Mouse (Mus musculus) hindbrain, embryonic 16.5 days (tissue): ENCODE measurements around the gene Ifi35. TPM values are rescaled to one million over a fixed set of nuclear protein-coding genes. Genes with fewer than 3 reads are reported as not detected.
"Not testable (repeated sequence)": the region's sequence is repeated elsewhere in the genome, so short reads cannot be mapped to it uniquely, and the experiment has no call there.

Experiments
- ATAC-seq: fragments of 200-750 bp; cut with Nextera tagmentation; 2 replicates; pipeline ENCODE4 v1.8.0; 2017; ENCODE audit warnings: moderate TSS enrichment, moderate library complexity
- H3K27ac ChIP-seq: fragments of 300-500 bp; sonication (generic); 2 replicates; pipeline ENCODE4 v1.5.1; 2014; ENCODE audit warnings: low read depth, mild to moderate bottlenecking, control low read depth, low read length, moderate library complexity
- H3K27me3 ChIP-seq: fragments of 300-500 bp; sonication (generic); replicated peaks from 2 replicates; pipeline ENCODE4 v1.6.1; 2014; ENCODE audit warnings: low read length; ENCODE audit not compliant: control insufficient read depth, insufficient read depth
- H3K36me3 ChIP-seq: fragments of 300-500 bp; sonication (generic); 2 replicates; pipeline ENCODE4 v1.6.1; 2014; ENCODE audit warnings: mild to moderate bottlenecking, low read length, moderate library complexity, mixed read lengths; ENCODE audit not compliant: control insufficient read depth, insufficient read depth
- H3K4me1 ChIP-seq: fragments of 300-500 bp; sonication (generic); 2 replicates; pipeline ENCODE4 v1.6.1; 2014; ENCODE audit warnings: low read depth, low read length; ENCODE audit not compliant: control insufficient read depth, insufficient read depth
- H3K4me2 ChIP-seq: fragments of 300-500 bp; sonication (generic); 2 replicates; pipeline ENCODE4 v1.6.1; 2014; ENCODE audit warnings: mild to moderate bottlenecking, low read length, control low read depth, moderate library complexity
- H3K4me3 ChIP-seq: fragments of 300-500 bp; sonication (generic); 2 replicates; pipeline ENCODE4 v1.5.1; 2014; ENCODE audit warnings: mild to moderate bottlenecking, low read length, control low read depth, moderate library complexity
- H3K9ac ChIP-seq: fragments of 300-500 bp; sonication (generic); 2 replicates; pipeline ENCODE4 v1.6.1; 2014; ENCODE audit warnings: low read depth, mild to moderate bottlenecking, control low read depth, low read length, moderate library complexity
- H3K9me3 ChIP-seq: fragments of 300-500 bp; sonication (generic); 2 replicates; pipeline ENCODE4 v1.6.1; 2014; ENCODE audit warnings: mild to moderate bottlenecking, low read length, moderate library complexity; ENCODE audit not compliant: control insufficient read depth
- WGBS: fragments of 180-500 bp; shearing (Covaris S2); extraction: QIAGEN DNeasy Blood & Tissue Kit; methylation state at CpG from one replicate; pipeline ENCODE4 v1.1.7; 2014; 5-methylcytosine and 5-hydroxymethylcytosine counted together
- polyA plus RNA-seq: library from polyadenylated mRNA; unstranded; fragments of >200 nt; fragmentation: Nextera tagmentation; extraction: Ambion mirVana; gene quantifications from 2 replicates; pipeline ENCODE4 v1.2.1, GENCODE M21; 2015

Ifi35 gene
- polyA plus RNA-seq, 1 experiment from 2014 or later: 4.8 TPM

DNA sequence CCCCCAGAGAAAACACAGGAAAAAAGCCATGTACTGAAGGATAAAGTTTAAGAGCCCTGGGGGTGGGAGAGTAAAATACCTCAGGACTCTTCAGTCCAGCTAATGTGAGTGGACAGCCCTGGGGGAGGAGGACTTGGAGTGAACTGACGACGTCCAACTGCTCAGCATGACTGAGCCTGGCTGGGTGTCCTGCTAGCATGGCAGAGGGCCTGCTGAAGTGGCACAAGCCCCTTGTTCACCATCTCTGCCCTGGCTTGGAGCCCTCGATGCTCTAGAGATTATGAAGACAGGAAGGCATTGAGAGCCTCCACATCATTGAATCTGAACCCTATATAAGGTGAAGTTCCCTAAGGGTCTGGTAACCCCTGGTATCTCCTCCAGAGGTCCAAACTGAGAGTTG lies 23.7 kb downstream of the Ifi35 start:
- Histone ChIP-seq H3K4me3 (no peak overlapping the region), H3K9me3 (no peaks in the 10 kb centered on the region), H3K27ac (0 out of 2 replicates have a peak overlapping the region, but pooled peaks have one; percentile 34), H3K4me1 (peaks cover 17% of the 10 kb centered on the region), H3K9ac (no peak overlapping the region), H3K4me2 (no peak overlapping the region), H3K27me3 (no peaks in the 10 kb centered on the region), H3K36me3 (no peaks in the 10 kb centered on the region; the same call in 1 of the 2 replicates)
- 41% methylated on average over 3 of the region's 3 CpGs for WGBS
- no peak for ATAC-seq

DNA sequence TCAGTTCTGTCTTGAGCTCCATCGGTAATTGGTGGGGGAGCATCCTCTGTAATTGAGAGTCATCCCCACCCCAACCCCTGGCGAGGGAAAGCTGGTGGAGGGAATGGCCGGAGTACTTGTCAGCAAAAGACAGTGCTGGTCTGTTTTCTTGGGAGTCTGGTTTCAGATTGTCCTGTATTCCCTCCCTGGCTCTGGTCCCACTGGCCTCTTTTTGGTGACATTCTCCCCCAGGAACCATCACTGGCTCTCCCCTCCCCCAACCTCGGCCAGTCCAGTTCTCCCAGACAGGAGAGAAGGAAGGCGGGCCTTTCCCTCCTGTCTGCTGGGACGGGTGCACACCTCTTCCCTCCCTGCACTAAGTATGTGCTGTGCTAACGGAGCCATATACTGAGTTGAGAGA lies 24.1 kb downstream of the Ifi35 start:
- no peaks in the 10 kb centered on the region for H3K27me3 ChIP-seq
- no peak overlapping the region for H3K4me2 ChIP-seq
- 48% methylated on average over 7 of the region's 7 CpGs for WGBS
- no peak overlapping the region for H3K9ac ChIP-seq
- ATAC-seq: no peak
- no peaks in the 10 kb centered on the region; the same call in 1 of the 2 replicates for H3K36me3 ChIP-seq
- no peak overlapping the region for H3K4me3 ChIP-seq
- H3K27ac ChIP-seq: no peak overlapping the region
- H3K9me3 ChIP-seq: no peaks in the 10 kb centered on the region
- peaks cover 16% of the 10 kb centered on the region for H3K4me1 ChIP-seq

DNA sequence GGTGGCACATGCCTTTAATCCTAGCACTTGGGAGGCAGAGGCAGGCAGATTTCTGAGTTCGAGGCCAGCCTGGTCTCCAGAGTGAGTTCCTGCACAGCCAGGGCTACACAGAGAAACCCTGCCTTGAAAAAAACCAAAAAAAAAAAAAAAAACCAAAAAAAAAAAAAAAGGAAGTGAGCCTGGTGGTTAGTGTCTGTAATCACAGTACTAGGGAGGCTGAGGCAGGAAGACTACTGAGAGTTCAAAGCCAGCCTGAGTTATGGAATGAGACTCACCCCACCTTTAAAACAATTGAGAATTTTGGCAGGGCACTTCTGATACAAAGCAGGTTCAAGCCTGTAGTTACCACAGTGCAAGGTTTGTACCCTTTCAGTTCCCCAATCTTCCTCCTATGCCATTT lies 25.5 kb downstream of the Ifi35 start:
- H3K4me2 ChIP-seq: not testable (repeated sequence)

DNA sequence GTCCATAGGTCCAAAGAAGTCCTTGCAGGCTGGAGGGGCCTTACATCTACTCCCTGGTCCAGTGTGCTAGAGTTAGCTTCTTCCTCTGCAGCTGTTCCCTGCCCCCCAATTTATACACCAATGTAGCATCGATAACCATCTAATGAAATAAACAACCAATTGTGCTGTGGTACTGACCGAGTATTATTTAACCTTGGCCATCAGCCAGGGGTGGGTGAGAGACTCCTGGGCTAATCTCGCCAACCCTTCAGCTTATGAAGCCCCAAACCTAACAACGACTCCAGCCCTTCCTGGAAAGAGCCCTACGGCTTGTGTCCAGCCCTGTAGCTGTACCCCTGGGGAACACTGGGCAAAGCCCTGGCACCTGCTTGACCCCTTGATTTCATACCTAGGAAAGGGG lies 26.1 kb downstream of the Ifi35 start:
- Histone ChIP-seq H3K9ac (no peak overlapping the region), H3K27ac (no peak overlapping the region), H3K4me1 (peaks cover 16% of the 10 kb centered on the region), H3K9me3 (no peaks in the 10 kb centered on the region), H3K4me2 (no peak overlapping the region), H3K4me3 (no peak overlapping the region), H3K36me3 (no peaks in the 10 kb centered on the region; the same call in 1 of the 2 replicates), H3K27me3 (no peaks in the 10 kb centered on the region)
- WGBS: 43% methylated on average over 5 of the region's 5 CpGs
- no peak for ATAC-seq

More for the DNA sequence above, 25.5 kb downstream of the Ifi35 start:
- not testable (repeated sequence) for ATAC-seq, H3K4me3 ChIP-seq, H3K27me3 ChIP-seq, H3K9me3 ChIP-seq, H3K9ac ChIP-seq, H3K36me3 ChIP-seq, H3K27ac ChIP-seq
- 81% methylated on average over 1 of the region's 1 CpGs for WGBS
- peaks cover 21% of the 10 kb centered on the region for H3K4me1 ChIP-seq

DNA sequence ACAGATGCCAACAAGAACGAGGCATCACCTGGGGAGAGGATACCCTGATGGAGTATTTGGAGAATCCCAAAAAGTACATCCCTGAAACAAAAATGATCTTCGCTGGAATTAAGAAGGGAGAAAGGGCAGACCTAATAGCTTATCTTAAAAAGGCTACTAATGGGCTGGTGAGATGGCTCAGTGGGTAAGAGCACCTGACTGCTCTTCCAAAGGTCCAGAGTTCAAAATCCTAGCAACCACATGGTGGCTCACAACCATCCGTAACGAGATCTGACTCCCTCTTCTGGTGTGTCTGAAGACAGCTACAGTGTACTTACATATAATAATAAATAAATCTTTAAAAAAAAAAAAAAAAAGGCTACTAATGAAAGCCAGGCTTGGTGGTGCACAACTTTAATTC lies 28.2 kb downstream of the Ifi35 start:
- not testable (repeated sequence) for H3K36me3 ChIP-seq, H3K27ac ChIP-seq, H3K4me3 ChIP-seq, ATAC-seq, H3K9ac ChIP-seq, H3K27me3 ChIP-seq, H3K9me3 ChIP-seq, H3K4me2 ChIP-seq
- peaks cover 14% of the 10 kb centered on the region for H3K4me1 ChIP-seq
- WGBS: 83% methylated on average over 4 of the region's 4 CpGs

DNA sequence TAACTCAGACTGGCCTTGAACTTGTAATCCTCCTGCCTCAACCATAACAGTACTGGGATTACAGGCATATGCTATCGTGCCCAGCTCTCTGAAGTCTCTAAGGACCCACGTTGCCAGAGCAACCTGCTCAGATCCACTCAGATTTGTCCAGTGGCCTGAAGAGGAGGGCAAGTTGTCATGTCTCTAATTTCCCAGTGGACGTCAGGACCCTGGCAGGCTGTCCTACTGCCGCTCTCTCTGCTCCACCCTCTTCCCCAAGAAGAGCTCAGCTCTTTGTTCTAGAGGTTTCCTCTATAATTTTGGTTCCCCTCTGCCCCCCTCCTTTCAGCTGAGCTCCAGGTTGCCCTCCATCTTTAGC lies 29.0 kb downstream of the Ifi35 start:
- peak; percentile 72 for ATAC-seq
- WGBS: 9% methylated on average over 4 of the region's 4 CpGs
- H3K4me2 ChIP-seq: 0 out of 2 replicates have a peak overlapping the region, but pooled peaks have one; percentile 3
- H3K27me3 ChIP-seq: no peaks in the 10 kb centered on the region
- no peaks in the 10 kb centered on the region for H3K9me3 ChIP-seq
- H3K4me3 ChIP-seq: no peak overlapping the region
- no peaks in the 10 kb centered on the region for H3K36me3 ChIP-seq
- H3K27ac ChIP-seq: peak overlapping the region; percentile 75
- no peak overlapping the region for H3K9ac ChIP-seq
- H3K4me1 ChIP-seq: peaks cover 14% of the 10 kb centered on the region

DNA sequence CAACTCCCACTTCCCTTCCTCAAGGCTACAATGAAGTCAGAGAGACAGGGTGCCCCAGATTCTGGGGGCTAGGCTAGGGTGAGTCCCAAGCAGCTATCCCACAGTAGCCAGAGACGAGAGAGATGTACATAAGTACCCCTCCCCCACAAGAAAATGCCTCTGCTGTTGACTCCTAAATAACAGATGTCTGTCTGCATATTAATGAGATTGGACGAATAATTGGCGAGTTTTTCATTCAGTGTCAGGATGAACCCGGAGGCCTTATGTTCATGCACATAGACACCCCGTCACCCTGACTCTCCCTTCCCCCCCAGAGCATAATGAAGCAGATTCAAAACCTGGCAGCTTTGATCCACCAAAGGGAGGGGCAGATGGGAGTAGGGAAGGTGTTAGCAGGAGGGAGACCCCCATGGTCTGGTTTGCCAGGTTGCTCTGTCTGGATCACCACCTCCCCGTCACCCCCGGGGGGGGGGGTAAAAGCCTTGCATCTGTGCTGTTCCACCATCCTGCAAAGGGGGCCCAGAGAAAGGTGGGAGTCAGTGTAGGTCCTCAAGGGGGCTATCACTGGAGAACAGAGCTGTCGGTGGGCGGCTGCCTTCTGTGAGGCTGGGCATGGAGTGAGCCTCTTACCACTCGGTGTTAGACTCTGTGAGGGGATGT lies 29.5 kb downstream of the Ifi35 start:
- Histone ChIP-seq H3K27me3 (no peaks in the 10 kb centered on the region), H3K9me3 (no peaks in the 10 kb centered on the region), H3K4me3 (no peak overlapping the region), H3K4me2 (peak overlapping the region; percentile 3; the same call in 1 of the 2 replicates), H3K4me1 (peaks cover 14% of the 10 kb centered on the region), H3K36me3 (no peaks in the 10 kb centered on the region), H3K27ac (peak overlapping the region; percentile 75), H3K9ac (no peak overlapping the region; the same call in 1 of the 2 replicates)
- 12% methylated on average over 10 of the region's 10 CpGs for WGBS
- peak; percentile 66 for ATAC-seq

DNA sequence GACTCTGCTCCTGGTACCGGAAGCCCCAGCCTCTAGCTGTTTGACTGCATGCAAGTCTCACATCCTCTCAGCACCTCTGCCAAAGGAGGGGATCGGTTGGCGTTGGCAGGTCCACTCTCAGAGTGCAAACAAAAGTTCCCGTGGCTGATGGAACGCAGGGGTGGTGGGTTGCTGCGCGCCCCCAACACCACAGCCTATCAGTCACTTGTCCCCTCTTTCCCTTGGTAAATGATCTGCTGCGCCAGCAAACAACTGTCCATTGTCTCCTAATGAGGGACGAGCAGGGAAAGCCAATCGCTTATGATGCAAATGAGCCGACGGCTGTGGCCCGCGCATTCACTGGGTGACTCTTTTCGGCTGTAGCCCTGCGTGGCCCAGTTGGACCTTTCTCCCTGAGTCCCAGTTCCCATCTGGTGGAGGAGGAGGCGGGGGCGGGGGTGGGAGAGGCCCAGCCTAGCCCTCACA lies 31.0 kb downstream of the Ifi35 start:
- 3% methylated on average over 18 of the region's 18 CpGs for WGBS
- H3K4me2 ChIP-seq: peak overlapping the region; percentile 42
- no peaks in the 10 kb centered on the region for H3K27me3 ChIP-seq
- peaks cover 14% of the 10 kb centered on the region for H3K4me1 ChIP-seq
- peak; percentile 53 for ATAC-seq
- no peaks in the 10 kb centered on the region for H3K9me3 ChIP-seq
- no peaks in the 10 kb centered on the region for H3K36me3 ChIP-seq
- H3K4me3 ChIP-seq: 0 out of 2 replicates have a peak overlapping the region, but pooled peaks have one; percentile 11
- H3K9ac ChIP-seq: 0 out of 2 replicates have a peak overlapping the region, but pooled peaks have one; percentile 5
- H3K27ac ChIP-seq: peak overlapping the region; percentile 7

DNA sequence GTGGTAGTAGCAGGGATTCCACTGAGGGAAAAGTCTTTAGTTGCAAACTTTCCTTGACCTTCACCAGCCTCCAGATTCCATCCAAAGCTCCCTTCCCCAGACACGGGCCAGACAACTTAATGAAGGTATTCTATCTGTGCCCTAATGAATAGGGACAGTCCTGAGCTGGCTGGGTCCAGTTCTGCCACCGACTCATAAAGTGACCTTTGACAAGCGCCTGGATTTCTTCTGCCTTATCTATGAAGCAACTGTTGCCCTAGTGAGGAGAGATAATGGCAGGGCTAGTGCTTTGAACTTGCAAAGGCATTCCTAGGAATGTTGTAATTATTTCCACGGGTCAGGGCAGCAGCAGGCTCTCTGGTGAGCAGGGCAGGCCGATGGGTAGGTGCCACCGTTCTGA lies 32.7 kb downstream of the Ifi35 start:
- no peaks in the 10 kb centered on the region for H3K27me3 ChIP-seq
- 61% methylated on average over 6 of the region's 6 CpGs for WGBS
- H3K9me3 ChIP-seq: no peaks in the 10 kb centered on the region
- peaks cover 14% of the 10 kb centered on the region for H3K4me1 ChIP-seq
- no peak overlapping the region for H3K9ac ChIP-seq
- H3K4me3 ChIP-seq: no peak overlapping the region
- no peak overlapping the region for H3K4me2 ChIP-seq
- no peak for ATAC-seq
- H3K36me3 ChIP-seq: no peaks in the 10 kb centered on the region
- H3K27ac ChIP-seq: no peak overlapping the region
